Mouse (Mus musculus) cerebellum, postnatal 25 days (tissue): ENCODE measurements at regions not wholly inside any gene's neighbourhood (a gene's known extent, or its start where the extent isn't known, plus 50 kb on each side); places are given as distances from the start of the nearest gene placed in this dataset.
"Not testable (repeated sequence)": the region's sequence is repeated elsewhere in the genome, so short reads cannot be mapped to it uniquely, and the experiment has no call there.

ENCODE experiments used
- DNase-seq, 2 experiments: peaks; one replicate each; pipeline ENCODE4 v3.0.0; 2021; ENCODE audit warnings: mixed read lengths in 2 of 2

- no peak for DNase-seq
These were observed 544.4 kb upstream of the Pou3f4 start for GRCm38 (mm10) chrX:110269652-110270051.

GRCm38 (mm10) chrX:110274277-110274676, 539.8 kb upstream of the Pou3f4 start:
- not testable (repeated sequence) for DNase-seq

GRCm38 (mm10) chrX:110275390-110275789, 538.7 kb upstream of the Pou3f4 start:
- DNase-seq = no peak

- DNase-seq = no peak
These were observed 538.2 kb upstream of the Pou3f4 start for GRCm38 (mm10) chrX:110275830-110276229.

- peak in 1 of 2 experiments; percentile 15 for DNase-seq
These were observed 534.4 kb upstream of the Pou3f4 start for GRCm38 (mm10) chrX:110279492-110280213.

- DNase-seq = not testable (repeated sequence)
These were observed 532.6 kb upstream of the Pou3f4 start for GRCm38 (mm10) chrX:110281389-110281872.

GRCm38 (mm10) chrX:110281929-110282328, 532.2 kb upstream of the Pou3f4 start:
- no peak for DNase-seq

- DNase-seq = no peak
These were observed 524.7 kb upstream of the Pou3f4 start for GRCm38 (mm10) chrX:110289397-110289796.

GRCm38 (mm10) chrX:110307645-110308044, 506.4 kb upstream of the Pou3f4 start:
- no peak for DNase-seq

GRCm38 (mm10) chrX:110308810-110309209, 505.3 kb upstream of the Pou3f4 start:
- no peak for DNase-seq

GRCm38 (mm10) chrX:110317825-110318769, 496.0 kb upstream of the Pou3f4 start:
- no peak for DNase-seq

GRCm38 (mm10) chrX:110320250-110320649, 493.8 kb upstream of the Pou3f4 start:
- no peak for DNase-seq

GRCm38 (mm10) chrX:110334288-110334687, 479.8 kb upstream of the Pou3f4 start:
- no peak for DNase-seq

- DNase-seq = no peak
These were observed 479.1 kb upstream of the Pou3f4 start for GRCm38 (mm10) chrX:110335013-110335412.
